Mouse (Mus musculus) embryonic fibroblast, embryonic 13.5 days (primary cell): ENCODE data around the gene Ipo8.

ENCODE experiments used
- CTCF ChIP-seq: IDR thresholded peaks from 2 replicates; pipeline ENCODE4 v1.5.1; 2011; ENCODE audit warnings: mild to moderate bottlenecking, control low read depth, low read length, moderate library complexity, borderline replicate concordance; ENCODE audit not compliant: insufficient read depth
- POLR2A ChIP-seq: IDR thresholded peaks from 2 replicates; pipeline ENCODE4 v1.6.1; 2011; ENCODE audit warnings: low read depth, mild to moderate bottlenecking, control low read depth, low read length, moderate library complexity

DNA sequence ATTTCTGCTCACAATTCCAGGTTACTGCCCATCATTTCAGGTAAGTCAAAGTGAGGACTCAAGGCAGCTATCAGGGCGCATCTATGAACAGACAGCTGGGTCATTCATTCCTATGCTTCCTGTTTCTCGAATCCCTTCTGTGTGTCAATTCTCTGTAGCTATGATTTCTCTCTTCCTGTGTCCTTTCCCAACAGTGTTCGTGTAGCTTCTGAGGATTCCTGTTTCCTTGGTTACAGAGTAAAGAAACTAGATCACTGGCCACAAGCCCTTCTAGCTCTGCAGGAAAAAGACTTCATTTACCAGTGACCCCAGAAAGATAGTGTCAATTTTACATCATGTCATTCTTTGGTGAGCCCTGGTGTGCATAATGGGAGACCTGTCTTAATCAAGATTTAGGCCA lies 102.7 kb downstream of the Ipo8 start:
- TF ChIP-seq POLR2A (no peak), CTCF (no peak)
